Mouse (Mus musculus) G1E-ER4 (cell line): ENCODE measurements around the gene Cmtm2b. TPM values are rescaled to one million over a fixed set of nuclear protein-coding genes. Genes with fewer than 3 reads are reported as not detected.

Experiments used
- GATA1 ChIP-seq: IDR thresholded peaks from one replicate; pipeline ENCODE4 v1.8.0; 2012; ENCODE audit warnings: low read length, inconsistent platforms
- polyA plus RNA-seq: library from polyadenylated mRNA; stranded (reverse); fragments of >175 nt; gene quantifications from 2 replicates; pipeline ENCODE4 v1.2.3, GENCODE M21; 2012

Cmtm2b gene
- polyA plus RNA-seq, 1 experiment: not detected

GRCm38 (mm10) chr8:104340233-104341105 lies 18.4 kb downstream of the Cmtm2b start:
- TF ChIP-seq GATA1: no peak

- no peak for TF ChIP-seq GATA1
These were observed 19.1 kb downstream of the Cmtm2b start for GRCm38 (mm10) chr8:104341106-104341561.

GRCm38 (mm10) chr8:104341678-104342077 lies 19.6 kb downstream of the Cmtm2b start:
- TF ChIP-seq GATA1: no peak

- TF ChIP-seq GATA1: no peak
These were observed 20.4 kb downstream of the Cmtm2b start for GRCm38 (mm10) chr8:104342426-104342825.

GRCm38 (mm10) chr8:104343957-104344356 lies 21.9 kb downstream of the Cmtm2b start:
- TF ChIP-seq GATA1: no peak

GRCm38 (mm10) chr8:104344622-104345021 lies 22.6 kb downstream of the Cmtm2b start:
- no peak for TF ChIP-seq GATA1

GRCm38 (mm10) chr8:104346706-104347105 lies 24.7 kb downstream of the Cmtm2b start:
- TF ChIP-seq GATA1: no peak

- no peak for TF ChIP-seq GATA1
These were observed 26.9 kb downstream of the Cmtm2b start for GRCm38 (mm10) chr8:104348971-104349370.

GRCm38 (mm10) chr8:104350047-104350446 lies 28.0 kb downstream of the Cmtm2b start:
- TF ChIP-seq GATA1: no peak

- TF ChIP-seq GATA1: no peak
These were observed 31.2 kb downstream of the Cmtm2b start for GRCm38 (mm10) chr8:104353186-104353585.

GRCm38 (mm10) chr8:104354504-104354903 lies 32.5 kb downstream of the Cmtm2b start:
- TF ChIP-seq GATA1: no peak

- TF ChIP-seq GATA1: no peak
These were observed 36.6 kb downstream of the Cmtm2b start for GRCm38 (mm10) chr8:104358637-104359036.

- TF ChIP-seq GATA1: no peak
These were observed 37.9 kb downstream of the Cmtm2b start for GRCm38 (mm10) chr8:104359778-104360456.

GRCm38 (mm10) chr8:104365695-104366094 lies 43.7 kb downstream of the Cmtm2b start:
- TF ChIP-seq GATA1: no peak

- no peak for TF ChIP-seq GATA1
These were observed 45.4 kb downstream of the Cmtm2b start for GRCm38 (mm10) chr8:104367398-104367797.

GRCm38 (mm10) chr8:104369591-104369990 lies 47.6 kb downstream of the Cmtm2b start:
- no peak for TF ChIP-seq GATA1

- no peak for TF ChIP-seq GATA1
These were observed 48.0 kb downstream of the Cmtm2b start for GRCm38 (mm10) chr8:104370071-104370470.

GRCm38 (mm10) chr8:104371121-104371520 lies 49.1 kb downstream of the Cmtm2b start:
- TF ChIP-seq GATA1: no peak
